Mouse (Mus musculus) liver, embryonic 14.5 days (tissue): ENCODE measurements around the gene Apol7b.
"Not testable (repeated sequence)": the region's sequence is repeated elsewhere in the genome, so short reads cannot be mapped to it uniquely, and the experiment has no call there.

Experiments used
- CTCF ChIP-seq: IDR thresholded peaks from 2 replicates; pipeline ENCODE4 v1.5.1; 2016; ENCODE audit warnings: antibody characterized with exemption, low read depth, control low read depth
- EP300 ChIP-seq: IDR thresholded peaks from 2 replicates; pipeline ENCODE4 v1.6.1; 2016; ENCODE audit warnings: antibody characterized with exemption, low read depth

DNA sequence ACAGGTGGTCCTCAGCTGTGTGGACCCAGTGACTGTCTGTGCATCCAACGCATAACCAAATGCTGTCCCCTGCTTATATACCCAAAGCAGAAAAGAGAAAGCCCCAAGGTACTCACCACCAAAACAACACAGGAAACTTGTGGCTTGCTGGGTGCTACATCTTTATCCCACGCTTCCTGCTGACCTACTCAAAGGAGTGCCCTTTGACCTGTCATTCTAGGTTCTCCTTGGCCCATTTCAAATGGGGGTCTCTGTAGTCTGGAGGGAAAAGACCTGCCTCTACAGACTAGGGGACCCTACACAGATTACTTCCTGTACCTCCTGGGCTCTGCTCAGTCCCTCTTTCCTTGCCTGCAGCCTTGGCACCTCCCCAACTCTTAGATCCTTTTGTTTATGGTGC is at the start of gene Apol7b:
- TF ChIP-seq EP300, CTCF: not testable (repeated sequence)
